Mouse (Mus musculus) olfactory bulb, adult 2 months (tissue): ENCODE data around the gene Aifm3.

Experiments used
- CTCF ChIP-seq: fragments of 200-500 bp; IDR thresholded peaks from 2 replicates; pipeline ENCODE4 v1.5.1; 2012; ENCODE audit warnings: low read depth, mild to moderate bottlenecking, low read length, moderate library complexity; ENCODE audit not compliant: insufficient read depth
- POLR2A ChIP-seq: fragments of 200-500 bp; IDR thresholded peaks from 2 replicates; pipeline ENCODE4 v1.6.1; 2012; ENCODE audit warnings: mild to moderate bottlenecking, low read depth, low read length, moderate library complexity; ENCODE audit not compliant: insufficient read depth

GRCm38 (mm10) chr16:17536584-17536983 is 47.2 kb downstream of the Aifm3 start:
- TF ChIP-seq CTCF: no peak
- TF ChIP-seq POLR2A: no peak
